Mouse (Mus musculus): Measurements from ENCODE around the gene Myh10. TPM values are rescaled to one million over a fixed set of nuclear protein-coding genes. Genes with fewer than 3 reads are reported as not detected.
"Not testable (repeated sequence)": the region's sequence is repeated elsewhere in the genome, so short reads cannot be mapped to it uniquely, and the experiment has no call there.

Gene Myh10
- polyA plus RNA-seq, 1 experiment from 2014 or later, result 114 TPM

- Histone ChIP-seq H3K27ac (ENCODE audit: low read length) (no peak overlapping the region), H3K27me3 (ENCODE audit: control insufficient read depth, insufficient read depth, low read length) (no peaks in the 10 kb centered on the region), H3K9ac (replicated peaks; ENCODE audit: low read depth, low read length) (no peak overlapping the region), H3K36me3 (ENCODE audit: control insufficient read depth, insufficient read depth, low read length) (peaks cover 16% of the 10 kb centered on the region), H3K4me1 (ENCODE audit: control insufficient read depth, insufficient read depth, low read length) (no peaks in the 10 kb centered on the region), H3K9me3 (ENCODE audit: control insufficient read depth, low read depth, low read length) (no peaks in the 10 kb centered on the region), H3K4me3 (ENCODE audit: low read depth, low read length) (no peak overlapping the region), H3K4me2 (replicated peaks; ENCODE audit: low read depth, low read length) (no peak overlapping the region)
- no peak for ATAC-seq (ENCODE audit: insufficient number of reproducible peaks, insufficient read depth, low FRiP score, low read depth)
These were observed 32.8 kb downstream of the Myh10 start for GRCm38 (mm10) chr11:68724117-68724516.

DNA sequence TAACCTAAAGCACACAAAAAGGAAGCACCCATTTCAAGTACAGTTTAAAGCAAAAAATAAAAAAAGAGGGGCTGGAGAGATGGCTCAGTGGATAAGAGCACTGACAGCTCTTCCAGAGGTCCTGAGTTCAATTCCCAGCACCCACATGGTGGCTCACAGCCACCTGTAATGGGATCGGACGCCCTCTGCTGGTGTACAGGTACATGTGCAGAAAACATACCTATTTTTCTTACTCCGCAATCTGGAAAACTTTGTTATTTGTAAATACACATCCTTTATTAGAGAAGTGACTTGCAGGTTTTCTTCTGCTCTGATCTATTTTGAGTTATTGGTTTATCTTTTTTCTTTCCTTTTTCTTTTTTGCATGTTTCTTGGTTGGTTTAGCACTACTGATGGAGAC, 37.3 kb downstream of the Myh10 start:
- no peak for ATAC-seq (ENCODE audit: insufficient number of reproducible peaks, insufficient read depth, low FRiP score, low read depth)
- 97% methylated on average over 3 of the region's 3 CpGs for whole genome bisulfite sequencing
- H3K9ac ChIP-seq (replicated peaks; ENCODE audit: low read depth, low read length), result no peak overlapping the region
- no peaks in the 10 kb centered on the region for H3K27me3 ChIP-seq (ENCODE audit: control insufficient read depth, insufficient read depth, low read length)
- no peaks in the 10 kb centered on the region for H3K4me1 ChIP-seq (ENCODE audit: control insufficient read depth, insufficient read depth, low read length)
- peaks cover 2% of the 10 kb centered on the region for H3K36me3 ChIP-seq (ENCODE audit: control insufficient read depth, insufficient read depth, low read length)
- no peak overlapping the region for H3K27ac ChIP-seq (ENCODE audit: low read length)
- no peak overlapping the region for H3K4me3 ChIP-seq (ENCODE audit: low read depth, low read length)
- H3K4me2 ChIP-seq (replicated peaks; ENCODE audit: low read depth, low read length), result no peak overlapping the region
- H3K9me3 ChIP-seq (ENCODE audit: control insufficient read depth, low read depth, low read length), result no peaks in the 10 kb centered on the region

- H3K4me2 ChIP-seq (replicated peaks; ENCODE audit: low read depth, low read length), result no peak overlapping the region
- no peak for ATAC-seq (ENCODE audit: insufficient number of reproducible peaks, insufficient read depth, low FRiP score, low read depth)
- no peak overlapping the region for H3K4me3 ChIP-seq (ENCODE audit: low read depth, low read length)
- H3K27ac ChIP-seq (ENCODE audit: low read length), result no peak overlapping the region
- H3K4me1 ChIP-seq (ENCODE audit: control insufficient read depth, insufficient read depth, low read length), result no peaks in the 10 kb centered on the region
- H3K36me3 ChIP-seq (ENCODE audit: control insufficient read depth, insufficient read depth, low read length), result peaks cover 11% of the 10 kb centered on the region; the same call in 1 of the 2 replicates
- no peaks in the 10 kb centered on the region for H3K27me3 ChIP-seq (ENCODE audit: control insufficient read depth, insufficient read depth, low read length)
- H3K9ac ChIP-seq (replicated peaks; ENCODE audit: low read depth, low read length), result no peak overlapping the region
- 74% methylated on average over 5 of the region's 5 CpGs for WGBS
- H3K9me3 ChIP-seq (ENCODE audit: control insufficient read depth, low read depth, low read length), result no peaks in the 10 kb centered on the region
These were observed 39.4 kb downstream of the Myh10 start for GRCm38 (mm10) chr11:68730792-68731191.

DNA sequence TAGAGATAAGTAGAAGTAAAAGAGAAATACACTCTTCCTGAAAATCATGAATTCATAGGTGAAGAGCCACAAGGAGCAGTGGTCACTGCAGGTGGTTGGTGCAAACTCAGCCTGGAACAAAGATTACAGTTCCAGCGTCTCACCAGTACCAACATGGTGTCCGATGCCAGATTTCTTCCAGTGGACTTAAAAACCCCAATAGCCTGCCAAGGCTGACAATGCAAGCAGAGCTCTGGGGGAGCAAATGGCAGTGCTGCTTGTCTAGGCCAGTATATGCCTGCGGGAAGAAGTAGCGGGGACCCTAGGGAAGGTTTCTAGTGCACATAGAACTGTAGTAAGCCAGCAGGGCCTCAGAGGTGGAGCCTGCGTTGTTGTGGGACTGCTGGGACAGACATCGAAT, 40.7 kb downstream of the Myh10 start:
- H3K4me1 ChIP-seq (ENCODE audit: control insufficient read depth, insufficient read depth, low read length), result no peaks in the 10 kb centered on the region
- H3K9ac ChIP-seq (replicated peaks; ENCODE audit: low read depth, low read length), result no peak overlapping the region
- peaks cover 12% of the 10 kb centered on the region; the same call in 1 of the 2 replicates for H3K36me3 ChIP-seq (ENCODE audit: control insufficient read depth, insufficient read depth, low read length)
- no peaks in the 10 kb centered on the region for H3K9me3 ChIP-seq (ENCODE audit: control insufficient read depth, low read depth, low read length)
- no peak overlapping the region for H3K4me3 ChIP-seq (ENCODE audit: low read depth, low read length)
- 92% methylated on average over 6 of the region's 6 CpGs for WGBS
- H3K27me3 ChIP-seq (ENCODE audit: control insufficient read depth, insufficient read depth, low read length), result no peaks in the 10 kb centered on the region
- no peak overlapping the region for H3K4me2 ChIP-seq (replicated peaks; ENCODE audit: low read depth, low read length)
- ATAC-seq (ENCODE audit: insufficient number of reproducible peaks, insufficient read depth, low FRiP score, low read depth), result no peak
- H3K27ac ChIP-seq (ENCODE audit: low read length), result no peak overlapping the region

DNA sequence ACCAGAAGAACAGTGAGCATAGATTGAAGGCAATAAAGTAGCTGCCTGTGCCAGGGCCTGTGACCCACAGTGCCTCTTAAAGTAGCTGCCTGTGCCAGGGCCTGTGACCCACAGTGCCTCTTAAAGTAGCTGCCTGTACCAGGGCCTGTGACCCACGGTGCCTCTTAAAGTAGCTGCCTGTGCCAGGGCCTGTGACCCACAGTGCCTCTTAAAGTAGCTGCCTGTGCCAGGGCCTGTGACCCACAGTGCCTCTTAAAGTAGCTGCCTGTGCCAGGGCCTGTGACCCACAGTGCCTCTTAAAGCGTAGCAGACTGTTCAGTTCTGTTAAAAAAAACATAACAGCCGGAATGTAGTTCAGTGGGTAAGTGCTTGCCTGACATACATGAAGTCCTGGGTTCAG, 42.0 kb downstream of the Myh10 start:
- 95% methylated on average over 3 of the region's 3 CpGs for WGBS
- not testable (repeated sequence) for H3K9ac ChIP-seq (replicated peaks; ENCODE audit: low read depth, low read length); H3K4me1 ChIP-seq (ENCODE audit: control insufficient read depth, insufficient read depth, low read length); H3K27ac ChIP-seq (ENCODE audit: low read length); H3K27me3 ChIP-seq (ENCODE audit: control insufficient read depth, insufficient read depth, low read length); H3K9me3 ChIP-seq (ENCODE audit: control insufficient read depth, low read depth, low read length); ATAC-seq (ENCODE audit: insufficient number of reproducible peaks, insufficient read depth, low FRiP score, low read depth); H3K4me2 ChIP-seq (replicated peaks; ENCODE audit: low read depth, low read length); H3K4me3 ChIP-seq (ENCODE audit: low read depth, low read length)
- H3K36me3 ChIP-seq (ENCODE audit: control insufficient read depth, insufficient read depth, low read length), result peaks cover 15% of the 10 kb centered on the region; the same call in 1 of the 2 replicates

- Histone ChIP-seq H3K27me3 (ENCODE audit: control insufficient read depth, insufficient read depth, low read length) (no peaks in the 10 kb centered on the region), H3K36me3 (ENCODE audit: control insufficient read depth, insufficient read depth, low read length) (peaks cover 17% of the 10 kb centered on the region), H3K27ac (ENCODE audit: low read length) (no peak overlapping the region), H3K9ac (replicated peaks; ENCODE audit: low read depth, low read length) (no peak overlapping the region), H3K4me3 (ENCODE audit: low read depth, low read length) (no peak overlapping the region), H3K4me2 (replicated peaks; ENCODE audit: low read depth, low read length) (no peak overlapping the region), H3K9me3 (ENCODE audit: control insufficient read depth, low read depth, low read length) (no peaks in the 10 kb centered on the region), H3K4me1 (ENCODE audit: control insufficient read depth, insufficient read depth, low read length) (no peaks in the 10 kb centered on the region)
- no peak for ATAC-seq (ENCODE audit: insufficient number of reproducible peaks, insufficient read depth, low FRiP score, low read depth)
- 91% methylated on average over 7 of the region's 7 CpGs for WGBS
These were observed 48.1 kb downstream of the Myh10 start for GRCm38 (mm10) chr11:68739509-68739908.

GRCm38 (mm10) chr11:68742658-68743057, 51.3 kb downstream of the Myh10 start:
- no peak for ATAC-seq (ENCODE audit: insufficient number of reproducible peaks, insufficient read depth, low FRiP score, low read depth)
- Histone ChIP-seq H3K4me3 (ENCODE audit: low read depth, low read length) (no peak overlapping the region), H3K36me3 (ENCODE audit: control insufficient read depth, insufficient read depth, low read length) (peaks cover 16% of the 10 kb centered on the region), H3K27ac (ENCODE audit: low read length) (no peak overlapping the region), H3K9me3 (ENCODE audit: control insufficient read depth, low read depth, low read length) (no peaks in the 10 kb centered on the region), H3K9ac (replicated peaks; ENCODE audit: low read depth, low read length) (no peak overlapping the region), H3K4me1 (ENCODE audit: control insufficient read depth, insufficient read depth, low read length) (no peaks in the 10 kb centered on the region), H3K27me3 (ENCODE audit: control insufficient read depth, insufficient read depth, low read length) (no peaks in the 10 kb centered on the region), H3K4me2 (replicated peaks; ENCODE audit: low read depth, low read length) (no peak overlapping the region)
- 83% methylated on average over 2 of the region's 2 CpGs for WGBS

- ATAC-seq (ENCODE audit: insufficient number of reproducible peaks, insufficient read depth, low FRiP score, low read depth), result no peak
- no peak overlapping the region for H3K9ac ChIP-seq (replicated peaks; ENCODE audit: low read depth, low read length)
- H3K36me3 ChIP-seq (ENCODE audit: control insufficient read depth, insufficient read depth, low read length), result peaks cover 16% of the 10 kb centered on the region
- H3K4me3 ChIP-seq (ENCODE audit: low read depth, low read length), result no peak overlapping the region
- no peaks in the 10 kb centered on the region for H3K9me3 ChIP-seq (ENCODE audit: control insufficient read depth, low read depth, low read length)
- H3K4me1 ChIP-seq (ENCODE audit: control insufficient read depth, insufficient read depth, low read length), result no peaks in the 10 kb centered on the region
- no peak overlapping the region for H3K4me2 ChIP-seq (replicated peaks; ENCODE audit: low read depth, low read length)
- 75% methylated on average over 3 of the region's 3 CpGs for WGBS
- H3K27ac ChIP-seq (ENCODE audit: low read length), result no peak overlapping the region
- no peaks in the 10 kb centered on the region for H3K27me3 ChIP-seq (ENCODE audit: control insufficient read depth, insufficient read depth, low read length)
These were observed 52.8 kb downstream of the Myh10 start for GRCm38 (mm10) chr11:68744150-68744549.

- no peak overlapping the region for H3K4me2 ChIP-seq (replicated peaks; ENCODE audit: low read depth, low read length)
- WGBS, result 84% methylated on average over 16 of the region's 16 CpGs
- no peaks in the 10 kb centered on the region for H3K9me3 ChIP-seq (ENCODE audit: control insufficient read depth, low read depth, low read length)
- no peak overlapping the region for H3K27ac ChIP-seq (ENCODE audit: low read length)
- no peak overlapping the region for H3K4me3 ChIP-seq (ENCODE audit: low read depth, low read length)
- H3K9ac ChIP-seq (replicated peaks; ENCODE audit: low read depth, low read length), result no peak overlapping the region
- no peaks in the 10 kb centered on the region for H3K4me1 ChIP-seq (ENCODE audit: control insufficient read depth, insufficient read depth, low read length)
- no peaks in the 10 kb centered on the region for H3K27me3 ChIP-seq (ENCODE audit: control insufficient read depth, insufficient read depth, low read length)
- peaks cover 19% of the 10 kb centered on the region for H3K36me3 ChIP-seq (ENCODE audit: control insufficient read depth, insufficient read depth, low read length)
- ATAC-seq (ENCODE audit: insufficient number of reproducible peaks, insufficient read depth, low FRiP score, low read depth), result no peak
These were observed 54.2 kb downstream of the Myh10 start for GRCm38 (mm10) chr11:68745374-68746200.
